Mouse (Mus musculus): Measurements from ENCODE around the gene Gm3383. TPM values are rescaled to one million over a fixed set of nuclear protein-coding genes. Genes with fewer than 3 reads are reported as not detected.
A peak's percentile ranks its signal among the peaks of the same experiment; 100 is the strongest.
"Not testable (repeated sequence)": the region's sequence is repeated elsewhere in the genome, so short reads cannot be mapped to it uniquely, and the experiment has no call there.

Gm3383 gene
- total RNA-seq (2021) = 1 to 10 TPM; 1.8 to 1.9 TPM

- DNase-seq = not testable (repeated sequence)
Measured at GRCm38 (mm10) chr14:5807882-5808281, at the start of gene Gm3383. Gene Gm3383, minus strand, starts transcription at chr14:5807982.

GRCm38 (mm10) chr14:5855911-5856310 is 48.1 kb upstream of the Gm3383 start:
- peak; percentile 4 for DNase-seq

- DNase-seq = not testable (repeated sequence)
Measured at GRCm38 (mm10) chr14:5830229-5830628, 22.4 kb upstream of the Gm3383 start, which contains the start of gene Gm3424. Gene Gm3424, minus strand, starts transcription at chr14:5830329.

GRCm38 (mm10) chr14:5812699-5813356 is 5.0 kb upstream of the Gm3383 start:
- not testable (repeated sequence) for DNase-seq

- not testable (repeated sequence) for DNase-seq
Measured at GRCm38 (mm10) chr14:5741477-5741876, 66.3 kb downstream of the Gm3383 start, which contains the start of gene Gm3373. Gene Gm3373, minus strand, starts transcription at chr14:5741577.

- not testable (repeated sequence) for DNase-seq
Measured at GRCm38 (mm10) chr14:5687357-5687756, 120.4 kb downstream of the Gm3383 start, which contains the start of gene Gm9603. Gene Gm9603, minus strand, starts transcription at chr14:5687457.

GRCm38 (mm10) chr14:5632928-5633327 is 174.9 kb downstream of the Gm3383 start, which contains the start of gene Gm8265:
Gene Gm8265, minus strand, starts transcription at chr14:5633028.
- DNase-seq = not testable (repeated sequence)

Other genes starting within 250 kb of the Gm3383 start
- gene Gm8265, start 175.0 kb downstream of the Gm3383 start, total RNA-seq (2021) = not detected
- not detected for gene Gm9603, start 120.5 kb downstream of the Gm3383 start, total RNA-seq (2021)
- under 1 TPM; 0.19 to 0.77 TPM for gene Gm3373, start 66.4 kb downstream of the Gm3383 start, total RNA-seq (2021)
- gene Gm3424, start 22.3 kb upstream of the Gm3383 start, total RNA-seq (2021) = not detected
- gene Gm8237, start 72.4 kb upstream of the Gm3383 start, total RNA-seq (2021) = 1 to 10 TPM; 1.1 to 1.4 TPM
- under 1 TPM; 0.29 to 0.41 TPM for gene Gm3248, start 153.8 kb upstream of the Gm3383 start, total RNA-seq (2021)
- gene Gm3453, start 171.2 kb upstream of the Gm3383 start, total RNA-seq (2021) = not detected

Measured in heart, postnatal 4 days (tissue).